Mouse (Mus musculus) kidney, adult 18-20 months (tissue): ENCODE measurements around the gene Elmo3.

Experiments
- DNase-seq: peaks from one replicate; pipeline ENCODE4 v3.0.0; 2021

The Elmo3 gene

DNA sequence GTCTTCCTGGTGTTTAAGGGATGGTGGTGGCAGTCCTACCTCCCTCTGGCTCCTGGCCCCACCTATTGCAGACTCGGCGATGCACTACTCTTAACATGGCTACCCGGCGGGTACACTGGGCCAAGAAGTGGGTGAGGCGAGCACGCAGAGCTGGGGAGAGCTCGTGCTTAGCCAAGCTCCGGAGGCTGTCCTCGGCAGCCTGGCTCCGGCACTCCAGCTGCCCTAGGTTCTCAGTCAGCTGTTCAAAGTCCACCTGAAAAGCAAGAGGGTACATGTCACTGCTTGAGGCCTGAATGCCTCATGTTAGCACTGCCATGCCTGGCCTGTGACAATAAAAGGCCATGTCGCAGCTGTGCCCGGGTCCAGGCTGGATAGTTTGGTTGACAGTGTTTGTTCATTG, 24.9 kb downstream of the Elmo3 start:
- DNase-seq = no peak

DNA sequence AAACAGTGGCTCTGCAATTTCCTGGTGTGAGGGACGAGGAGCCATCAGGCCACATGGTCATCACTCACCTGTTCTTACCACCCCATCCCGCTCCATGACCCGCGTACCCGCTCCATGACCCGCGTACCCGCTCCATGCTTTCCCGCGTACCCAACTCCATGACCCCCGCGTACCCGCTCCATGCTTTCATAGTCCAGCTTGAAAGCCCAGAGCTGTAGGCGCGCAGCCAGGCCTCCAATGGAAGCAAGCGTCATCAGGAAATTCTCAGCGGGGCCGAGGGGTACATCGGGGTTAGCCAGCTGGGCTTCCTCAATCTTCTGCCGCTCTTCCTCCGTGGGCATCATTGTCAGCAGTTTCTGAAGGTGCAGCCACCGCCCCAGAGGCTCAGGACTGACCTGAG, 26.1 kb downstream of the Elmo3 start:
- no peak for DNase-seq

DNA sequence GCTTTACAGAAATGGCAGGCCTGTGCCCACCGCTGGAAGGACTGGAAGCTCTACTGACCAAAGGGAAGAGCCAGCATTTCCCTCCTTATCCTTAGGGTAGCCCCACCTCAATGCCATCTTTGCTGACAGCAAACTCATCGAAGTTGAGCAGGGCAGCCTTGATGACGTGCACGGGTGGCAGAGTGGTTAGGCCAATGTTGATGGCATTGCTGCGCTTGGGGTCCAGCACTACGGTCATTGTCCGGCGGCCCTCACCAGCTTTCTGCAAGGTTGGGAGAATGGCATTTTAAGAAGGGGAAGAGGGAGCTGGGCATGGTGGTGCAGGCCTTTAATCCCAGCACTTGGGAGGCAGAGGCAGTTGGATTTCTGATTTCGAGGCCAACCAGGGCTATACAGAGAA, 26.5 kb downstream of the Elmo3 start:
- no peak for DNase-seq

DNA sequence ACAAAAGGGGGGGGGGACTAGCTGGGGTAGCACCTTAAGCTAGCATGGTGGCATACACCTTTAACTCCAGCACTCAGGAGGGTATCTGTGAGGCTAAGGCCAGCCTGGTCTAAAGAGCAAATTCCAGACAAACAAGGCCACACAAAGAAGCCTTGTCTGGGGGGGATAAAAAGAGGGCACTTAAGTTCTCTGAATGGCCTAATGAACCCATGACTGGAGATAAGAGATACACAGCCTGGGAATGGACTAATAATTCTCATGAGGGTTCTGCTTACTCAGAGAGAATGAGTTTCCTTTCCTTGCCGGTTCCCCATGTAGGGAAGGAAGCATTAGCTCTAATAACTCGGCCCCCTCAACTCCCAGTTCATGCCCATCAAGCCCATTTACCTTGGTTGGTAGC, 27.1 kb downstream of the Elmo3 start:
- no peak for DNase-seq

DNA sequence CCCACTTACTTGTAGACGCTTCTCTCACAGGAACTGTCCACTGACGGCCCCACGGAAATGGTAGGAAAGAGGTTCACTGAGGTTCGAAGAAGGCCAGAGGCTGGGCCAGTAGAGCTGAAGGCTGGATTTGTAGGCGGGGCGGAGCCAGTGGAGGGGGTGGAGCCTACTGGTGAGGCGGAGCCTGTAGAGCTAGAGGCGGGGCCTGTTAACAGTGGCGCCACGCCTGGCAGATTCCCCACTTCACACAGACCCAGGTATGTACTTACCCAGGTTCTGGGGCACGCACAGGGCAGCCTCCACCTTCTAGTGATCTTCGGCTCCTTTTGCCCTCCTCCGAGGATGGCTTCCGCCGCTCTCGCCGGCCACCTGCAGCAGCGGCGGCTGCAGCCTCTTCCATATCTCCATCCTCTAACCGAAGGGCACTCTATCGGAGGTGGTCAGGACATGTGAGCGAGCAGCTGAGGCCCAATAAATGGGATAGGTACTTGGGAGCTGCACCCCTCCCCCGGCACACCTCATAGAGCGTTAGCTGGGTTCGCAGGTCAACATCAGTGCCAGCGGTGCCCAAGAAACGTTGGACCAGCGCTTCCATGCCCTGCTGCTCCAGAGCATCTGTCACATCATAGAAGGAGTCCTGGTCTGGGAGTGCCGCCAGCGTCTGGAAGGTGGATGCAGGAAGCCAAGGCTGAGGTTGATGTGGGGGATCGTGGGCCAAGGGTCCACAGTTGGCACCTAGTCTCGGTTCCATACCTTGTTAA, 31.2 kb downstream of the Elmo3 start:
- no peak for DNase-seq

DNA sequence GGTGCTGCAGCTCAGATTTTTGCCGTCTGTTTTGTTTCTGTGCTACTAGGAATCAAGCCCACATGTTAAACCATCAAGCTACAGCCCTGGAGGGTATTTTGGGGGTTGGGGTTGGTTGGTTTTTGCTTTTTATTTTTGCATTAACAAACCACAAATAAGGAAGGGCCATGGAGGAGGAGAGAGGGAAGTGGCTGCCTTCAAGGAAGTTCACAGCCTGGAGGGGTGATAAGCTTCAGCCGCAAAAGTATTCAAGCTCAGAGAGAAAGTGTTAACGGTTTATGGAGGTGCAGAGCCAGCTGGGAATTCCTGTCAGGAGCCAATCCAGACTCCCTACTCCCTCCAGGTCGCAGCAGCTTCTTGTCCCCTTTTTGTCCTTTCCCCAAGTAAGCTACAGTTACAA, 33.6 kb downstream of the Elmo3 start:
- DNase-seq = no peak

DNA sequence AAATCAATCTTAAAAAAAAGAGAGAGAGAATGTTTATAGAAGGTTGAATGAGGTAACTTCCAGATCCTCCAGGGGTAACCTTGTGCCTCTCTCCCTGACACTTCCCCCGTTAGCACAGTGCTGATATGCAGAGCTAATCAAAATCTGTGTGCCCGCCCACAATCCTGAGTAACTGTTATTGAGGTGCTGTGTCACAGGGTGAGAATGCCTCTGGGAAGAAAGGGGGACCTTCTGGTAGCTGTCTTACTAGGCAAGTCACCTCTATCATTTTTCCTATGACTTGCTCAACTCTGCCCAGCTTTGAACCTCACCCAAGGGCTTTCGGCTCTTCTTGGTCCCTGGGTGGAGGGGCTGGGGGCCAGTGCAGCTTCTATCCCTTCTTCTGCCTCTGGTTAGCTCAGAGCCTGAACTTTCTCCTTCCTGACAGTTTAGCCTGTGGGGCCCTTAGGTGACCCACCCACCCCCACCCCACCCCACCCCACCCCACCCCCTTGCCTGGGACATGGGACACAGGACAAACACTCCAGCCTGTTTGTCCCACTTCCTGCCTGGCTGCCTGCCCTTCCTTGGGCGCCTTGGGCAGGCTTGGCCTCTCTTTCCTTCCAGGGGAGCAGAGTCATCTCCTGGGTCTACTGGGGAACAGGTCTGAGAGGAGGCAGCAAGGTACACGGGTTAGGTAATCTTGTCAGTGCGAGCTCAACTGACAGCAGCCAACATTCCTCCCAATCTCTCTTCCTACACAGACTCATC, 34.7 kb downstream of the Elmo3 start:
- peak; percentile 50 for DNase-seq

DNA sequence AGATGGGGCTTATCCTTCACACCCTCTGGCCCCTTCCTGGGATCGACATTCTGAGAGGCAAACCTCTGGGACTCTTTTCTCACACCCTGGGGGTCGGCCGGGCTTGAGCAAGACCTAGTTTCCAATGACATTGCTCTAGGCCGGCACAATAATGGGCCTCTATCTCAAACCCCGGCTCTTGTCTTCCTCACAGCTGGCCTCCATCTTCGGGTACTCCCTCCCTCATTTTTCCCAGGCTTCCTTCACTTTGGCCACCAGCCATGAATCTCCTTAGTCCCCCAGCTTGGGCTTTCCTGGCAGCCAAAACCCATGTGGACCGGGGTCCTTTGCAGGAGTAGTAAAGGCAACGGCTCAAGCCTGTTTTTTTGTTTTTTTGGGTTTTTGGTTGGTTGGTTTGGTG, 36.0 kb downstream of the Elmo3 start:
- DNase-seq = no peak

DNA sequence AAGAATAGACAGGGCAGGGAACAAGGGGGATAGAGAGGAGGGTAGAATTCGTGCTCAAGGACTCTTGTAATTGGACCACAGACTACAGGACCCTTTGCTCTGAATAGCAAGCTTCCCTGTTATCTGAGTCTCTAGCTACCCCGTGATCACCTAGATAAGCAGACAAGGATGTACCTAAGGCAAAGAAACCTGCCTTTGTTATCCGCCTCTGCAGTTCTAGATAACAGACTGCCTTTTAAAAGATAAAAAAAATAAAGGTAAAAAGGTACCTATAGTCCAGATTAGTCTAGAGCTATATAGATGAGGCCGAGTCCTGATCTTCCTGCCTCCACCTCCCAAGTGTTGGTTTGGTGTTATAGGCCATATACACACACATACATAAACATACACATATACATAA, 37.4 kb downstream of the Elmo3 start:
- no peak for DNase-seq

DNA sequence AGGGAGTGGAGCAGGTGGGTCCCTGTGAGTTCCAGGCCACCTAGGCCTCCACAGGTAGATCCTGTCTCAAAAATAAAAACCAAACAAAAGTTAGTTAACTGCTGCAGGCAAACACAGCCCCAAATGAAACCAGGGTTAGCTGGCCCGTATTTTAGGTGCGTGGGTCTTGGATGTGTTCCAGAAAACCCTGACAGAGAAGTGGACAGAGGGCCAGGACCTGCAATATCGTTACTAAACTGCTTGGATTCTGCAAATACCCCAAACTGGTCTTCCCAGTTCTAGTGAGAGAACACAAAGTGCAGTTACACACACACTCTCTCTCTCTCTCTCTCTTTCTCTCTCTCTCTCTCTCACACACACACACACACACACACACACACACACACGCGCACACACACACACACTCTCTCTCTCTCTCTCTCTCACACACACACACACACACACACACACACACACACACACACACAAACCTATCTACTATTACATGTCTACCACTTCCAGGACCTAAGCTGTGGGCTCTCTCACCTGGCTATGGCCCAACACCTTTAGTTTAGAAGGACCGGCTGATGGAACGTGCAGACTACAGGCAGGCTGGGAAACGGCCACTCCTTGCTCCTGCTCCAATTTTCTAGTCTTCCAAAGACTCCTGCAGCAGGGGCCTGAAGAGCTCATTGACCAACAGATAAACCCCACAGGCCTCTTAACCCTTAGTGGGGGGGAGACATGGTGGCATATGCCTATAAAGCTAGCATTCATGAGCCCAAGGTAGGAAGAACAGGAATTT, 38.6 kb downstream of the Elmo3 start:
- no peak for DNase-seq

DNA sequence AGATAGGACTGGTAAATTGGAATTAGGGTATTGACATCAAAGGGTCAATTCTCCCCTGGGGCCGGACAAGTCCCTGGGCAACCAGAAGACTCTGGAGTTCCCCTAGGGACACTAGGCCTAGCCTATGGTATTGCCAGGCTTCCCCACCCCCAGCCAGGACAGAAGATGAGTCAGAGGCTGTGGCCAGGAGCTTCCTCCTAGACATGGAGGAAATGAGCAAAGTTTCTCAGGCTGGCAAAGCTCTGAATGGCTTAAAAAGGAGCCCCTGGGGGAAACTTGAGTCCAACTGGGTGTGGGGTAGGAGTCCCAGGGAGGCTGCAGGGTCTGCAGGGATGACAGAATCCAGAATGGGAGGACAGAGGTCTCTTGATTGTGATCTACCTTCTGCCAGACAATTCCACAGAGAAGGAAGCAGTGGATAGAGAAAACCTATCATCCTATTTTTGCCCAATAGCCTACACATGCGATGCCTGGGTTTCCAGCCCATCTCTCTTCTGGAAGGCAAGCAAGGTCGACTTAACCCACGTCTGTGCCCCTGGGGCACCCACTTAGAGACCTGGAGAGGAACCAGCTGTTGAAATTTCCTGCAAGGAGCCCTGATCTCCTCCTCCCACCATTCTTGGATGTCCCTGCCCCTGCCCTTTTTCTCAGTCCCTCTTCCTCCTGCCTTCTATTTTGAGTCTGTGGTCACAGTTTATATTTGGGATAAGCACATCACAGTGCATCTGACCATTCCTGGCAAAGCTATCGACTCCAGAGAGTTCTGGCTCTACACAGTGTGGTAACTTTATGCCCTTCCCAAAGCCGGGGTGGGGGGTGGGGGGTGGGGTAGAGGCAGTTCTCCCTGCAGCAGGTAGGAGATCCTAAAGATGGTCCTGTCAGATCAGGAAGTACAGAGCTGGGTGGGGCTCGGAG, 39.9 kb downstream of the Elmo3 start:
- DNase-seq = no peak

DNA sequence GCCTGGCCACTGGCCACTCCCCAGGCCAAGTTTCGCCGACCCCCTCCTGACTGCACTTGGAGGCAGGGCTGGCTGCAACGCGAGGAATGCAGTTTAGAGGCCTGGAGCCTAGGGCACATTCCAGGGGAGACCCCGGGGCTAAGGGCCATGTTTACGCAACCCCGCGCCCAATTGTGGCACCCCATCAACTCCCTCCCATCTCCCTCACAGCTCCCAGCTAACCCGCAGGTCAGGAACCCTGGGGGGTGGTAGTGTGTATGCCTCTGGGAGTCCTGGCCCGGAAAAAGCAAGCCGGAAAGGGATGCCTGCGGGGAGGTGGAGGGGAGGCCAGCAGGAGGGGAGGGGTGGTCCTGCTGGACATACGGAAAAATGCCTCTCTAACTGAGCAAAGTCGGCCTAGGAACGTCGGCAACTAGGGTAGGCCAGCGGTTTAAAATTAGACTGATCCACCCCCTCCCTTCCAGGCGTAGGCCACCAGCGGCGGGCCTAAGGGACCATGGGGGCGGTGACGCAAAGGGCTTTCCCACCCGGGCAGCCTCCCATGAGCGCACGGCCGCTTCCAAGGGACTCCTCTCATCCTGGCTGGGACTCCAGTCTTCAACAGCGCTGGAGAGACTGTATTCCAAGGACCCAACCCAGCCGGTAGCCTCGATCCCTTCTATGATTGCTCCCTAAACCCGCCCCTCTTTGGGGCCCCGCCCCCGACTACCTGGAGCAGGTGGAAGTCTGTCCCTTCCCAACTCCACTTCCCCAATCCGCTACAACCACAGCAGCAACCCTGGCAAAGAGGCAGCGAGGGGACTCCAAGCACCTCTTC, 41.4 kb downstream of the Elmo3 start:
- DNase-seq = peak; percentile 78

DNA sequence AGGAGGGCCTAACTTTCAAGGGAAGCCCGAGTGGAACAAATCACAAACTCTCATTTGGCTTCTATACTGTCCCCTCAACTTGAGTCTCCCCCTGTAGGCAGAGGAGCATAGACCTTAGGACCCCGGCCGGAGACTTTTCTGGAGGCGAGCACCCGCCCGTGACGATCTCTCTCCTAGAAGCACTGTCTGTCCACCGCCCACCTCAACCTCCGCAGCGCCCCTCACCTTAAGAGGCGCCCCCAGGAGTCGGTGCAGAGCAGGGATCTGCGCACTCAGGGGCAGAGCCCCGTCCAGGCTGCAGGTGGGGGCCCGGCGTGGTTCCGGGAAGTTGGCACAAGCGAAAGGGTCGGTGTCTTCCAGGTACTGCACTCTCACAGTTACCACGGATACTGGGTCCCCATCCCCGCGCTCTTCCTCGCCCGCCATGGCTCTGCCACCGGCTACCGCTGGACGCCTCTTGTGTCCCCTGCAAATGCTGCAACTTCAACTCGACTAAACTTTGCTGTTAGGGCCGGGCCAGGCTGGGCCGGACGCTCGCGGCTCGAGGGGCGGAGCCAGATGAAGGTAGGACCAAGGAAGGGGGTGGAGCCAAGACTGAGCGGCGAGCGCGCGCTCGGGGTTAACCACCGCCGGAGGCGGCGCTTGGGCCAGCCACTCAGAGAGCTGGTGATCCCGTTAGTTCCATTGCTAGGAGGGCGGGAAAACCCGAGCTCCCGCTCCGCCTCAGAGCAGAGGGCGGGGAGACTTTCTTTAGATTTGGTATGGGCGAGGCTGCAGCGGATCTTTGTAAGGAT, 42.2 kb downstream of the Elmo3 start, which contains the start of gene Fhod1:
Gene Fhod1 (minus strand): TSS at position 526 of the 794 bp plus-strand sequence.
- peak; percentile 95 for DNase-seq

DNA sequence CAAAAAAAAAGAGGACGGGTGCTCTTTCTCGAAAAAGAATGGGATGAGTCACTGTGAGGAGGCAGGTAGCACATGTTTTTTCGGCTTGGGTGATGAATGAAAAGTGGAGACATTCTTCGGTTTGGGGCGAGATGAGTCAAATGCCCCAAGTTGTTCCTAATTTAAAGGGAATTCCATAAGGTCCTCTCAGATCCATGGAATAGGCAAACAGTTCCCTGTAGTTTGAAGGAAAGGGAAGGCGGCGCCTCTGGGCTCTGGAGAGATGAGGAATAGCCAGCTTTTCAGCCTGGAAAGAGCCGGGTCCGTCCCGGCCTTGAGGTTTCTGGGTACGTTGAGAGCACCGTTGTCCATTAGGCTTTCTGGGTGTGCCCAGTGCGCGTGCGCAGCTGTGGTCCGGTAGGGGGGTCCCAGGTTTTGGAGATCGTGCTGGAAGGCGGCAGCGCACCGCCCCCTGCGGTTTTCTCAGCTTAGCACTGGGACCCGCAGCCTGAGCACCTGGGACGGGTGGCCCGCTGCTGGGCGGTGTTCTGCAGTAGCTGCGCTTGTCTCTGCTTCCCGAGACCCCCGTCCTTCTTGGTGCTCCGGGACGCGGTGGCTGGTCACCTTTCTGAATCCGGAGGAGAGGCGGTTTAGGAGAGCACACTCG, 43.2 kb downstream of the Elmo3 start, which contains the start of gene Slc9a5:
Gene Slc9a5 (plus strand): TSS at position 394 of the 646 bp plus-strand sequence.
- peak; percentile 36 for DNase-seq

DNA sequence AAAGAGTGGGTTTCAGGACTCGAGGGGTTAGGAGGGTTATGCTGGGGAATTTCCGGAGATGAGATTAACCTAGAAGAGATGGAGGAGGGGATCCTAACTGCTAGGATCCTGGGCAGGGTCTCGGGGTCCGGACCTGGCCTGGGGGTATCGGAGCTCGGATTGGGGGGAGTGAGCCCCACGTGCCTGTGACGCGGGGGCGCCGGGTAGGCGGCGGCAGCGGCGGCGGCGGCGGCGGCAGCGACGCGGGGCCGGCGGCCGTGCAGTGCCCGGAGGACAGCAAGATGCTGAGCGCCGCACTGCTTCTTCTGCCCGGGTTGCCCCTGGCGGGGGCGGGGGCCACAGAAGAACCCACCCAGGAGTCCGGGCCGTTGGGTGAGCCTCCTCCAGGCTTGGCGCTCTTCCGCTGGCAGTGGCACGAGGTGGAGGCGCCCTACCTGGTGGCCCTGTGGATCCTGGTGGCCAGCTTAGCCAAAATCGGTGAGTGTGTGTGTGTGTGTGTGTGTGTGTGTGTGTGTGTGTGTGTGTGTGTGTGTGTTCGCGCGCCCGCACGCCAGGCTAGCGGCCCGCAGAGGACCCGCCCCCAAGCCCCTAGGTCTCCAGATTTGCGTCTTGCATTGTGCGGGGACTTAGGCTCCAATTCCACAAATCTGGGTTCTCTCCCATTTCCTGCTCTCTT, 43.8 kb downstream of the Elmo3 start:
- no peak for DNase-seq

DNA sequence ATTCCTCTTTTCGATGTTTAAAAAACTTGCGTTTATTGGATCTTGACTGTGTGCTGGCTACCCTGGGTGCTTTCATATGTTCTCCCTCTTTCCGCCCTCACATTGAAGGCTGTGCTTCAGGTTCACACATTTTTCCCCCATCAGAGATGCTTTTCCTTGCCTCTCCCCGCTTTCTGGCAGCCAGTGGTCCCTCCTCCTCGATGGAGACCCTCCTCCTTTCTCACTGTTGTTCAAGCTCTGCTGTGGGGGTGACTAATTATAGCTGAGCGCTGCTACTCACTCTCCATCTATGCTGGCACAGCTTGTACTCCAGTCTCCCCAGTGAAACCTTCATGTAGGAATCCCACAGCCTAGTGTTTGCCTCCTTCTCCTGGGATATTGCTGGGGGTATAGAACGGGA, 44.8 kb downstream of the Elmo3 start:
- DNase-seq = no peak

DNA sequence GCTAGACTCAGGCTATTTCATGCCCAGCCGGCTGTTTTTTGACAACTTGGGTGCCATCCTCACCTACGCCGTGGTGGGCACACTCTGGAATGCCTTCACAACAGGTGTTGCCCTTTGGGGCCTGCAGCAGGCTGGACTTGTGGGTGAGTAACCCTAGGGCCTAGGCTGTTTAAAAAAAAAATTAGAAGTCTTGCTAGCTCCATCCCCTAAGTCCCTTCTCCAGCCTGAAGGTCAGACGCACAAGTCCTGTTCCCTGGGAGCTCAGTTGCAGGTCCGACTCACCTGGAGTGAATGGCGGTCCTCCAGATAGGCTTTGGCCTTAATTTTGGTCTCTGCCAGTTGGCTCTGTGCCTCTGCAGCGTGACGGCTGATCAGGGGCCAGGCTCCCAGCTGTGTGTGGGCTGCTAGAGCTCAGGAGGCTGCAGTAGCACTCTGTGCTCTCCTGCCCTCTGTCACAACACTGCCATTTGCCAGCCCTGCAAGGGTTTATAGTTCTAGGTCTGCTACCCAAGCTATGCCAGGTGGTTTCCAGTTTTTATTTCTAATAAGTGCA, 48.3 kb downstream of the Elmo3 start:
- DNase-seq = no peak

DNA sequence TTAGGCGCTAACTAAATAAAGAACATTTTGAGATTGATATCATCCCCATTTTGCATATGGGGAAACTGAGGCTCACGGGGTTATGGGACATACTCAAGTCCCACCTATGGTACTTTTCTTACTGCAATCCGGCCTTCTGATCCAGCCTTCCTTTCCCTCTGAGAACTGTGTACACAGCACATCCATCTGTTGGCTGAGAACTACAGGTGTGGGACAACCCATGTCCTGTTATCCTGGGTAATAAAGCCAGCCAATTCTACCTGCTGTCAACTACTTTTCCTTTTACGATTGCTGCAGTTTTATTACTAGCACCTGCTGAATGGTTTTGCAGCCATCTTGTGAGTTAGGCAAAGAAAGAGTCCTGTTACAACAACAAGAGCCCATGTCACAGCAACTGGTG, 49.1 kb downstream of the Elmo3 start:
- DNase-seq = no peak
